Comparison of ENCODE assay signal across 13 mouse cellular contexts in the genomic region with DNA sequence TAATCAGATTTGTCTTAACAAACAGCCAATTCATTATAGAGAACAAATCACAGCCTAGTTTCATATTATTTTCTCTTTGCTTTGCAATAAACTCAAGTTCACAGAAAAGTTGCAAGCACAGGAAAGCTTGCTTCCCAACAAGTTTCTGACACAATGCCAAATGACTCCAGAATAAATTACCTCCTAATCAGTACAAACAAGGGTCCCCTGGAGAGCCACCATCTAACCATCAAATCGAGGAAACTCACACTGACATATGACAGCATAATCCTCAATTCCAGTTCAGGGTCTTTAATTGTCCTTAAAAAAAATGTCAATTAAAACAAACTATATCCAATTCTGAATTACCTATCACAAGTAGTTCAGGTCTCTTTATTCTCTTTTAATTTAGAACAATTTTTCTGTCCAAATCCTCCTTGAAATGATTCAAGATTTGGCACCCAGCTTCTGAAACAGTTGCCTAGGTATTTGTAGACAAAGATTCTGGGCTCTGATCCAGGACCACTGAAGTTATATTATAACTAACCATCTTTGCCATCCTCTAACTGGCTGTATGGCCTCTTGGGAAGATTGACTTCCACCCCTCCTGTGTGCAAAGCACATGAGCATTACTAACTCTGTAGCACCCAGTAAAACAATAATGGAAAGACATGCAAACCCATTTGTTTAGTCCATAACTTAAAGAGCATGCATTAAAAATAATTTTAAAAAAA. TPM values are rescaled to one million over a fixed set of nuclear protein-coding genes. Genes with fewer than 3 reads are reported as not detected.
DNase-seq lines count a peak whose midpoint lies in the region; ATAC-seq and TF ChIP-seq lines count a peak whose summit lies in the region.
"Had no signal": no experiment of that assay in that cellular context is flagged by ENCODE, and none has a peak within 500 bp of the region (broad histone marks: within the 10 kb centered on the region; RNA-seq: fewer than 3 reads in every experiment).

No protein-coding gene starts in this region.

- 0 out of 2 replicates have a peak overlapping the region, but pooled peaks have one; percentile 11 for H3K27ac ChIP-seq in brown adipose tissue, adult 24 weeks (replicated peaks; ENCODE audit: low read depth, low read length)
- H3K27ac ChIP-seq: embryonic facial prominence, embryonic 13.5 days; heart, embryonic 10.5 days; limb, embryonic 10.5 days had no signal

- intact Hi-C loops in heart, postnatal 14 days (cut with DNase I): no loop called here
- intact Hi-C loops in left cerebral cortex, postnatal 25 days (cut with DNase I): no loop called here

- H3K27me3 ChIP-seq in Patski: no peaks in the 10 kb centered on the region
- H3K27me3 ChIP-seq: embryonic facial prominence, embryonic 13.5 days had no signal

- DNase-seq in heart, adult 11 months: peak; percentile 51
- DNase-seq in heart, postnatal 14 days: no peak
- peak; percentile 8 to 54 for DNase-seq in left cerebral cortex, postnatal 25 days (ENCODE audit: low spot score in 2 of 2)
- DNase-seq in left cerebral cortex, adult 11 months (ENCODE audit: low spot score): no peak
- DNase-seq in Patski (ENCODE audit: low read depth, low spot score): peak; percentile 91
- DNase-seq in thymus, postnatal 25 days: no peak
- no peak for DNase-seq in neural tube, embryonic 10.5 days (ENCODE audit: extremely low spot score, low spot score)
- DNase-seq: cerebellum, postnatal 25 days had no signal

- peaks cover 7% of the 10 kb centered on the region for H3K4me1 ChIP-seq in brown adipose tissue, adult 24 weeks (ENCODE audit: control insufficient read depth, insufficient read depth, insufficient read length, low read length)
- H3K4me1 ChIP-seq: embryonic facial prominence, embryonic 13.5 days; heart, embryonic 10.5 days; limb, embryonic 10.5 days had no signal

- ATAC-seq in Patski: peak; percentile 87

- no peak overlapping the region for H3K4me3 ChIP-seq in brown adipose tissue, adult 24 weeks (ENCODE audit: insufficient read depth, low read depth, low read length)
- H3K4me3 ChIP-seq: embryonic facial prominence, embryonic 13.5 days; heart, embryonic 10.5 days; limb, embryonic 10.5 days had no signal

- CTCF ChIA-PET in Patski (lab: Charles Lee): interaction anchor here (1.2 kb wide), 1 partner anchor 28 kb away, joined by 4 read pairs; no protein-coding TSS in a partner anchor

- TF ChIP-seq CTCF in Patski (IDR thresholded peaks at IDR 0.05): no peak

- in situ Hi-C loops in Patski (cut with MboI; ENCODE audit: low pct_unique_long_range_greater_than_20kb): no loop called here

- POLR2A ChIA-PET in Patski (lab: Charles Lee): interaction anchor here (0.6 kb wide), 1 partner anchor 242 kb away, joined by 3 read pairs; no protein-coding TSS in a partner anchor

RNA-seq across cellular contexts. Expression of gene Acss3, which starts 7.4 kb away (rescaled TPM):
- 1 to 10 TPM; 3.1 to 5.0 TPM for total RNA-seq in heart, postnatal 14 days (2021)
- under 1 TPM; 0.64 to 0.73 TPM for total RNA-seq in left cerebral cortex, postnatal 25 days (2021)
- 5.5 TPM for polyA plus RNA-seq in Patski (2021)
- polyA plus RNA-seq in brown adipose tissue, adult 24 weeks (2012; ENCODE audit: insufficient read depth, insufficient read length, missing spikeins): 55.8 and 60.8 TPM in 2 replicates
- total RNA-seq: hematopoietic stem cell, adult 5-6 weeks had no signal

Comparison
In these comparisons a context has a peak if more than half of its experiments do, and no peak if none do; other contexts are left out.
1. DNase-seq: peak in heart, adult 11 months (single experiment), left cerebral cortex, postnatal 25 days (2 of 2) and Patski (single experiment); none in heart, postnatal 14 days (0 of 2), left cerebral cortex, adult 11 months (single experiment), thymus, postnatal 25 days (single experiment) and neural tube, embryonic 10.5 days (single experiment).